Mouse (Mus musculus) midbrain, embryonic 11.5 days (tissue): ENCODE data around the gene Mchr1. TPM values are rescaled to one million over a fixed set of nuclear protein-coding genes. Genes with fewer than 3 reads are reported as not detected.

Source experiments
- ATAC-seq: fragments of 200-750 bp; cut with Nextera tagmentation; 2 replicates; pipeline ENCODE4 v1.8.0; 2017; ENCODE audit warnings: moderate TSS enrichment, moderate library complexity; ENCODE audit not compliant: low FRiP score
- DNase-seq: peaks from one replicate; pipeline ENCODE4 v3.0.0; 2015; ENCODE audit warnings: low spot score; ENCODE audit errors: missing footprints
- H3K27ac ChIP-seq: fragments of 300-500 bp; sonication (generic); 2 replicates; pipeline ENCODE4 v1.5.1; 2014; ENCODE audit warnings: low read depth, low read length
- H3K27me3 ChIP-seq: fragments of 300-500 bp; sonication (generic); 2 replicates; pipeline ENCODE4 v1.6.1; 2014; ENCODE audit warnings: mild to moderate bottlenecking, low read length, moderate library complexity, mixed read lengths; ENCODE audit not compliant: control insufficient read depth, insufficient read depth
- H3K36me3 ChIP-seq: fragments of 300-500 bp; sonication (generic); 2 replicates; pipeline ENCODE4 v1.6.1; 2014; ENCODE audit warnings: mild to moderate bottlenecking, low read length, moderate library complexity, mixed read lengths; ENCODE audit not compliant: control insufficient read depth, insufficient read depth
- H3K4me1 ChIP-seq: fragments of 300-500 bp; sonication (generic); 2 replicates; pipeline ENCODE4 v1.6.1; 2014; ENCODE audit warnings: low read length; ENCODE audit not compliant: control insufficient read depth, insufficient read depth
- H3K4me2 ChIP-seq: fragments of 300-500 bp; sonication (generic); 2 replicates; pipeline ENCODE4 v1.6.1; 2014; ENCODE audit warnings: mild to moderate bottlenecking, moderate library complexity
- H3K4me3 ChIP-seq: fragments of 300-500 bp; sonication (generic); 2 replicates; pipeline ENCODE4 v1.5.1; 2014; ENCODE audit warnings: low read depth, low read length
- H3K9ac ChIP-seq: fragments of 300-500 bp; sonication (generic); 2 replicates; pipeline ENCODE4 v1.6.1; 2014; ENCODE audit warnings: low read length
- H3K9me3 ChIP-seq: fragments of 300-500 bp; sonication (generic); 2 replicates; pipeline ENCODE4 v1.6.1; 2016; ENCODE audit warnings: low read length; ENCODE audit not compliant: control insufficient read depth
- WGBS: fragments of 180-500 bp; shearing (Covaris S2); extraction: QIAGEN DNeasy Blood & Tissue Kit; methylation state at CpG from one replicate; pipeline ENCODE4 v1.1.7; 2014; 5-methylcytosine and 5-hydroxymethylcytosine counted together
- polyA plus RNA-seq: library from polyadenylated mRNA; unstranded; fragments of >200 nt; fragmentation: Nextera tagmentation; extraction: Ambion mirVana; gene quantifications from 2 replicates; pipeline ENCODE4 v1.2.1, GENCODE M21; 2014

The Mchr1 gene
- polyA plus RNA-seq, 1 experiment from 2014 or later: 0.74 TPM

GRCm38 (mm10) chr15:81253585-81253984, 18.3 kb downstream of the Mchr1 start:
- no peak overlapping the region for H3K4me2 ChIP-seq
- no peak overlapping the region for H3K9ac ChIP-seq
- 64% methylated on average over 2 of the region's 2 CpGs for WGBS
- no peak overlapping the region for H3K4me3 ChIP-seq
- H3K4me1 ChIP-seq: no peaks in the 10 kb centered on the region
- no peak overlapping the region for H3K27ac ChIP-seq
- ATAC-seq: no peak
- peak; percentile 10 for DNase-seq
- no peaks in the 10 kb centered on the region for H3K9me3 ChIP-seq
- H3K36me3 ChIP-seq: no peaks in the 10 kb centered on the region
- H3K27me3 ChIP-seq: no peaks in the 10 kb centered on the region

DNA sequence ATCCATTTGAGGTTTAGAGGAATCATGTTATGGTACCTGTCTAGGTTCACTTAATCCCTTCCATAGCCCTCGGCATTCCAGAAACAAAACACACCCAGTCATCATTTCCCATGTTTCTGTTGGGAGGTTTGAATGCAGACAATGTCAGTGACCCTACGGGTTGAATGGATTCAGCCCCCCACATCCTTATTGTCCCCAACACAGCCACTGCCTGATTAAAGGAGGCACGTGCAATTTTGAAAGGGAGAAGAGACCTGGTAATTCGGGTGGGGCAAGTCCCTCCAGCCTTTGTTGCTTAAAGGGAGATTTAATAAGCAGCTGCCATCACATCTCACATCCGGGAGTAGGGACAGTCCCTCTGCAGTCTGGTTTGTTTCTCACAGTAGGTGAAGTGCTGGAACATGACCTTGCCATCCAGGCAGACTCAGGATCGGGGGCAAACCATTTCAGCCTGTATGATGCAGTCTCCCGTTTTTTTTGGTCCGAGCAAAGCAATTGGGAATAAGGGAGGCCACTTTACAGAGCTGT, 18.9 kb downstream of the Mchr1 start:
- no peaks in the 10 kb centered on the region for H3K36me3 ChIP-seq
- H3K4me1 ChIP-seq: no peaks in the 10 kb centered on the region
- no peaks in the 10 kb centered on the region for H3K9me3 ChIP-seq
- no peak overlapping the region for H3K27ac ChIP-seq
- DNase-seq: peak; percentile 73
- WGBS: 70% methylated on average over 8 of the region's 8 CpGs
- no peak overlapping the region for H3K4me2 ChIP-seq
- ATAC-seq: no peak
- no peaks in the 10 kb centered on the region for H3K27me3 ChIP-seq
- H3K4me3 ChIP-seq: no peak overlapping the region
- H3K9ac ChIP-seq: no peak overlapping the region

DNA sequence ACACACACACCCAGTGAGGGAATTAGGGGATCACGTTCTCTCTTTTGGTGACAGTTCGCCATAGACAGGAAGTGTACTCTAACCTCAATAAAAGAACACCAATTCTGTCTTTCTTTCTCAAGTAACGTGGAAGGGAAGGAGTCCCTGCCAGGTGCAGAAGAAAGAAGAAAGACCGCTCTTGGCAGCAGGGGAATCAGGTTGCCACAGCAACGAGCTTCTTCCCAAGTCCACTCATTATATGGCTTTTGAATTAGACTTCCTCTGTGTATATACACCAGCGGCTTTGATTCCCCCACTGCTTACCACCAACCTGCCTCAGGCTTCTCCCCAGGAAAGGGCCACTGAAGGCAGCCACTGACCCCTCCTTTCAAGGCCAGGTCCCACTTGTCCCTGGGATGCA, 19.8 kb downstream of the Mchr1 start:
- DNase-seq (peak; percentile 68), ATAC-seq (no peak)
- no peak overlapping the region for H3K27ac ChIP-seq
- no peaks in the 10 kb centered on the region for H3K4me1 ChIP-seq
- 58% methylated on average over 6 of the region's 6 CpGs for WGBS
- H3K9ac ChIP-seq: no peak overlapping the region
- no peaks in the 10 kb centered on the region for H3K27me3 ChIP-seq
- no peaks in the 10 kb centered on the region for H3K36me3 ChIP-seq
- H3K9me3 ChIP-seq: no peaks in the 10 kb centered on the region
- H3K4me2 ChIP-seq: no peak overlapping the region
- H3K4me3 ChIP-seq: no peak overlapping the region

DNA sequence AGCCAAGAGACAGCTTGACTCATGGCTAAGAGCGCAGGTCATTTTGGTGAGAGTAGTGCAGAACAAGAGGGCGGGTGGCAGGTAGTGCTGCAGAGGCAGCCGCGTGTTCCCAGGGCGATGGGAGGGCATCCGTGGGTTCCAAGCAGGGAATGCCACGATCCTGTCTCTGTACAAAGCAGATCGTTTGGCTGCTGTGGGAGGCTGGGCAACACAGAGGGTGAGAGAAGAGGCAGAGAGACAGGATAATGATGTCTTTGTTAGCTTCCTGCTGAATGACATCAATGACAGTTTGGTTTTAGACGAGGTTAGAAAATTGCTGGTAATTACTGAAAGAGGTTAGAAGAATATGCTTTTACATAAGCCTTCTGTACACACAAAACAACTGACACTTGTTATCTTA, 23.0 kb downstream of the Mchr1 start:
- WGBS: 54% methylated on average over 9 of the region's 9 CpGs
- no peaks in the 10 kb centered on the region for H3K27me3 ChIP-seq
- no peak overlapping the region for H3K4me3 ChIP-seq
- no peak overlapping the region for H3K4me2 ChIP-seq
- H3K4me1 ChIP-seq: no peaks in the 10 kb centered on the region
- no peaks in the 10 kb centered on the region for H3K9me3 ChIP-seq
- H3K9ac ChIP-seq: no peak overlapping the region
- ATAC-seq (no peak), DNase-seq (peak; percentile 21)
- H3K27ac ChIP-seq: no peak overlapping the region
- H3K36me3 ChIP-seq: no peaks in the 10 kb centered on the region

GRCm38 (mm10) chr15:81259304-81259703, 24.0 kb downstream of the Mchr1 start:
- Histone ChIP-seq H3K9ac (no peak overlapping the region), H3K4me2 (no peak overlapping the region), H3K27ac (no peak overlapping the region), H3K4me3 (no peak overlapping the region), H3K36me3 (no peaks in the 10 kb centered on the region), H3K9me3 (no peaks in the 10 kb centered on the region), H3K4me1 (no peaks in the 10 kb centered on the region), H3K27me3 (no peaks in the 10 kb centered on the region)
- ATAC-seq: no peak
- 91% methylated on average over 5 of the region's 5 CpGs for WGBS
- DNase-seq: peak; percentile 6

DNA sequence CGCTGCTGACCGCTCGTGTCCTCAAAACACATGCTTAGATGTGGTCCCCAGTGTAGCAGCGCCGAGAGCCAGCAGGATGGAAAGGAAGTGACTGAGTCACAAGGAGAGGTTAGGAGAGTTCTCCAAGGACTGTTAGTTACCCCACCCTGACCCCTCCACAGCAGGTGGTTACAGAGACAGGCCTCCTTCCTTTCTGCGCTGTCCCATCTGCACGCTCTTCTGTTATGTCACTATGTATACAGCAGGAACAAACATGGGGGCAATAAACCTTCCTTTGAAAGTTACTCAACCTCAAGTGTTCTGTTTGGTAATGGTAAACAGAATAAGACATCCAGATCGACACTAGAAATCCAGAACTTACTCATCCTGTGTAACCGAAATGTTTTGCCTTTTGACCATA, 24.9 kb downstream of the Mchr1 start:
- no peak overlapping the region for H3K27ac ChIP-seq

GRCm38 (mm10) chr15:81264392-81265095, 29.2 kb downstream of the Mchr1 start:
- no peak overlapping the region for H3K27ac ChIP-seq
- 43% methylated on average over 16 of the region's 16 CpGs for WGBS
- H3K4me1 ChIP-seq: no peaks in the 10 kb centered on the region
- no peak overlapping the region for H3K4me2 ChIP-seq
- no peak overlapping the region for H3K9ac ChIP-seq
- no peak overlapping the region for H3K4me3 ChIP-seq
- no peaks in the 10 kb centered on the region for H3K9me3 ChIP-seq
- DNase-seq: peak; percentile 75
- no peaks in the 10 kb centered on the region for H3K36me3 ChIP-seq
- no peak for ATAC-seq
- no peaks in the 10 kb centered on the region for H3K27me3 ChIP-seq

More for the DNA sequence above, 24.9 kb downstream of the Mchr1 start:
- H3K36me3 ChIP-seq: no peaks in the 10 kb centered on the region
- 90% methylated on average over 9 of the region's 9 CpGs for WGBS
- no peak overlapping the region for H3K9ac ChIP-seq
- no peak for DNase-seq
- no peak overlapping the region for H3K4me2 ChIP-seq
- no peaks in the 10 kb centered on the region for H3K4me1 ChIP-seq
- H3K9me3 ChIP-seq: no peaks in the 10 kb centered on the region
- H3K27me3 ChIP-seq: no peaks in the 10 kb centered on the region
- no peak for ATAC-seq
- H3K4me3 ChIP-seq: no peak overlapping the region

DNA sequence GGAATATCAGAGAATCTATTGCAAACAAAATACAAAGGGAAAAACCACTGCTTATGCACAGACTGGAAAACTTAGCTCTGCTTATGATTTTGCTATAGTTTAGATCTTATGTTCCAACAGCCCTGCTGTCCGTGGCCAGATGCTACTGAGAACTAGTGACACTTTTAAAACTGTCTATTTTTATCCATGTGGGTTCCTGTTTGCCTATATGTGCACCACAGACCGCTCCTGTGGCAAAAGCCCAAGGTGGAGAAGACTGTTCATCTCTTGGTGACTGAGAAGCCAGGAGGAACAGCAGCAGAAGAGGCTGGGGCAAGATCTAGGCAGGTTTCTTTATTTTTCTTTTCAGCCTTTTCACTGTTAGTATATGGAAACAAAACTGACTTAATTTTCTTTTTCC, 32.1 kb downstream of the Mchr1 start:
- WGBS: 87% methylated on average over 2 of the region's 2 CpGs
- Histone ChIP-seq H3K27ac (no peak overlapping the region), H3K4me3 (no peak overlapping the region), H3K4me1 (0 out of 2 replicates have a peak, but pooled peaks cover under 1% of the 10 kb centered on the region), H3K4me2 (no peak overlapping the region), H3K9ac (no peak overlapping the region), H3K36me3 (no peaks in the 10 kb centered on the region), H3K9me3 (no peaks in the 10 kb centered on the region), H3K27me3 (no peaks in the 10 kb centered on the region)
- ATAC-seq (no peak), DNase-seq (no peak)

- H3K4me2 ChIP-seq: no peak overlapping the region
- no peaks in the 10 kb centered on the region for H3K36me3 ChIP-seq
- peaks cover 7% of the 10 kb centered on the region for H3K4me1 ChIP-seq
- H3K27ac ChIP-seq: no peak overlapping the region
- no peaks in the 10 kb centered on the region for H3K27me3 ChIP-seq
- no peaks in the 10 kb centered on the region for H3K9me3 ChIP-seq
- peak overlapping the region; percentile 28; the same call in 1 of the 2 replicates for H3K9ac ChIP-seq
- DNase-seq: peak; percentile 88
- H3K4me3 ChIP-seq: no peak overlapping the region
- 23% methylated on average over 13 of the region's 13 CpGs for WGBS
- ATAC-seq: no peak
These were observed 37.2 kb downstream of the Mchr1 start for GRCm38 (mm10) chr15:81272305-81273053.
